Mouse (Mus musculus) ES-Bruce4 (cell line): ENCODE data around the gene Jmjd1c. TPM values are rescaled to one million over a fixed set of nuclear protein-coding genes. Genes with fewer than 3 reads are reported as not detected.

Experiments
- H3K27ac ChIP-seq: 2 replicates; pipeline ENCODE4 v1.5.1; 2012; ENCODE audit warnings: low read length, inconsistent platforms; ENCODE audit not compliant: insufficient read depth
- H3K27me3 ChIP-seq: 2 replicates; pipeline ENCODE4 v1.6.1; 2012; ENCODE audit warnings: mild to moderate bottlenecking, low read length, inconsistent platforms; ENCODE audit not compliant: control insufficient read depth, poor library complexity, insufficient read depth, severe bottlenecking
- H3K36me3 ChIP-seq: 2 replicates; pipeline ENCODE4 v1.6.1; 2012; ENCODE audit warnings: inconsistent platforms, mild to moderate bottlenecking, low read length, moderate library complexity; ENCODE audit not compliant: control insufficient read depth, poor library complexity, insufficient read depth, severe bottlenecking
- H3K4me1 ChIP-seq: one replicate; pipeline ENCODE4 v1.8.1; 2011; ENCODE audit warnings: low read length; ENCODE audit not compliant: control insufficient read depth, insufficient read depth
- H3K4me3 ChIP-seq: 2 replicates; pipeline ENCODE4 v1.5.1; 2011; ENCODE audit warnings: low read depth, mild to moderate bottlenecking, low read length
- H3K9ac ChIP-seq: 2 replicates; pipeline ENCODE4 v1.6.1; 2012; ENCODE audit warnings: low read depth, mild to moderate bottlenecking, inconsistent platforms; ENCODE audit not compliant: poor library complexity, severe bottlenecking
- H3K9me3 ChIP-seq: replicated peaks from 2 replicates; pipeline ENCODE4 v1.6.1; 2012; ENCODE audit warnings: mild to moderate bottlenecking, low read length, inconsistent platforms; ENCODE audit not compliant: control insufficient read depth, poor library complexity, insufficient read depth, severe bottlenecking
- CTCF ChIP-seq: IDR thresholded peaks from one replicate; pipeline ENCODE4 v1.8.1; 2011; ENCODE audit warnings: low read depth, low read length
- EP300 ChIP-seq: IDR thresholded peaks from 2 replicates; pipeline ENCODE4 v1.6.1; 2011; ENCODE audit warnings: low read depth, low read length; ENCODE audit not compliant: insufficient read depth
- POLR2A ChIP-seq: IDR thresholded peaks from one replicate; pipeline ENCODE4 v1.8.1; 2011; ENCODE audit warnings: low read length; ENCODE audit not compliant: insufficient read depth
- polyA plus RNA-seq: library from polyadenylated mRNA; stranded (reverse); fragments of >200 nt; gene quantifications from 2 replicates; pipeline ENCODE4 v1.2.4, GENCODE M21; 2011; ENCODE audit warnings: low read depth; ENCODE audit not compliant: missing spikeins, insufficient read depth, insufficient read length

Gene Jmjd1c
- polyA plus RNA-seq: 123 and 141 TPM in 2 replicates

- H3K4me3 ChIP-seq: peak within 1 kb of the TSS; percentile 97
- H3K4me1 ChIP-seq: no peaks in the 10 kb centered on the region
- H3K27ac ChIP-seq: peak within 1 kb of the TSS; percentile 89
- no peaks in the 10 kb centered on the region for H3K27me3 ChIP-seq
- TF ChIP-seq EP300 (peak; percentile 90; the same call in 1 of the 2 replicates), POLR2A (no peak), CTCF (no peak)
- peak within 1 kb of the TSS; percentile 94 for H3K9ac ChIP-seq
- no peaks in the 10 kb centered on the region for H3K36me3 ChIP-seq
- H3K9me3 ChIP-seq: no peaks in the 10 kb centered on the region
Observed at GRCm38 (mm10) chr10:67095798-67096620, at the start of gene Jmjd1c. Gene Jmjd1c, plus strand, starts transcription at chr10:67096125.

- TF ChIP-seq POLR2A (no peak), CTCF (no peak), EP300 (no peak)
- H3K27ac ChIP-seq: peak overlapping the region; percentile 8; the same call in 1 of the 2 replicates
- H3K4me1 ChIP-seq: peaks cover 11% of the 10 kb centered on the region
- H3K4me3 ChIP-seq: no peak overlapping the region
- H3K27me3 ChIP-seq: no peaks in the 10 kb centered on the region
- H3K9me3 ChIP-seq: no peaks in the 10 kb centered on the region
- no peaks in the 10 kb centered on the region for H3K36me3 ChIP-seq
- 0 out of 2 replicates have a peak overlapping the region, but pooled peaks have one; percentile 10 for H3K9ac ChIP-seq
Observed at GRCm38 (mm10) chr10:67047712-67048645, 47.9 kb upstream of the Jmjd1c start.

GRCm38 (mm10) chr10:67048871-67049615, 46.9 kb upstream of the Jmjd1c start:
- TF ChIP-seq CTCF: no peak
- TF ChIP-seq EP300: no peak
- TF ChIP-seq POLR2A: no peak
- Histone ChIP-seq H3K27ac (peak overlapping the region; percentile 53; the same call in 1 of the 2 replicates), H3K9me3 (no peaks in the 10 kb centered on the region), H3K4me3 (no peak overlapping the region), H3K4me1 (peaks cover 11% of the 10 kb centered on the region), H3K27me3 (no peaks in the 10 kb centered on the region), H3K9ac (no peak overlapping the region), H3K36me3 (no peaks in the 10 kb centered on the region)

GRCm38 (mm10) chr10:67049621-67050020, 46.3 kb upstream of the Jmjd1c start:
- no peak overlapping the region for H3K4me3 ChIP-seq
- TF ChIP-seq POLR2A: no peak
- no peaks in the 10 kb centered on the region for H3K27me3 ChIP-seq
- H3K9ac ChIP-seq: no peak overlapping the region
- no peaks in the 10 kb centered on the region for H3K9me3 ChIP-seq
- no peaks in the 10 kb centered on the region for H3K36me3 ChIP-seq
- H3K4me1 ChIP-seq: peaks cover 11% of the 10 kb centered on the region
- H3K27ac ChIP-seq: no peak overlapping the region

- Histone ChIP-seq H3K4me3 (no peak overlapping the region), H3K36me3 (no peaks in the 10 kb centered on the region), H3K27me3 (no peaks in the 10 kb centered on the region), H3K27ac (no peak overlapping the region), H3K4me1 (peaks cover 8% of the 10 kb centered on the region), H3K9me3 (no peaks in the 10 kb centered on the region), H3K9ac (no peak overlapping the region)
- no peak for TF ChIP-seq EP300
- TF ChIP-seq CTCF: no peak
- TF ChIP-seq POLR2A: no peak
Observed at GRCm38 (mm10) chr10:67050766-67051165, 45.2 kb upstream of the Jmjd1c start.
